Mouse (Mus musculus): Measurements from ENCODE around the gene Dst.

Dst gene

DNA sequence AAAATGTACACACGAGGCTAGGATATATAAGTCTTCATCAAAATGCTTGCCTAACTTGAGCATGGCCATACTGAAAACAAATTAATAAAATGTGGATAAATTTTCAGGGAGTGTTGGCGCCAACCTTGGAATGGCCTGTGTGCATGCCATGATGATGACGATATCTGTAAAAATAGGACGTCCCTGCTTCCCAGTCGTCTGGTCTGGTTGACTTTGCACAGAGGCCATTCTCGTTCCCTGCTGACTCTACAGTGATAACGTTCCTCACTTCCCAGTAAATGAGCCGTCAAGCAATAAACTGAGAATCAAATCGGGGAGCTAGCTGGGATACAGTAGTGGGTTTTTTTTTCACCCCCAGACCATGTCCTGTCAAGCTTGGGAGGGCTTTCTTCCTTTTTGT lies 221.7 kb downstream of the Dst start:
- DNase-seq (ENCODE audit: low spot score in 2 of 2) = no peak

DNA sequence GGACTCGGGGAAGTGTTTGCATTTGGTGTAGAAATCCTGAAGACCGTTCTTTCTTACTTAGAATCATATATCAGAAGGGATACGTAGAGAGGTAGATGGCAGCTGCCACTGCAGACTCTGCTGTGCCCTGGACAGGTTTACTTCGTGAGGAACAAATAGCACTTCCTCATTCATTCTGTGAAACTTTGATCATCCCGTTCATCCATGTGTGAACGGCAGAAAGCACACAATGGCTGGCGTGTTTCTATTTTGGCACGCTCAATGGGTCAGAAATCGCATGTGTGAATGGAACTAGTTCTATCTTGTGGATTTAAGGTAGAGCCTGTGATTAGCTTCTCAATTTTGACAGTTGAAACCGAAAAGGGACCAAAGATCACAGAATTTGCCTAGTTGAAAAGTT lies 222.8 kb downstream of the Dst start:
- DNase-seq (ENCODE audit: low spot score in 2 of 2) = no peak

DNA sequence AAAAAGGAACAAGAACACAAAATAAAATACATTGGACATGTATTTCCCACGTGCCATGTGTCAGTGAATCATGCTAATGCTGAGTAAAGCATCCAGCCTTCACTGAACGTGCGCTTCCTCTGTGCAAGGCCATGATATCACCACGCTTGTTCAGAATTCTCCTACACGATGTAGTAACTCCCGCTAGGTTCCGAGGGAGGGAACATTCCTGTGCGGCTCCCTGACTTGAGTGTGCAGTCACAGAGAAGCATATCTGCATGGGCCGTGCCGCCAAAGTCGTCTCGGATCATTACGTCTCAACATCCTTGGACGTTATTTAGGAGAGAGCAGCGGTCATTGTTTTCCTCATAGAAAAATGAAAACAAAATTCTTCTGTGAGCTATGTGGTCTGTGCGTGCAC lies 224.8 kb downstream of the Dst start:
- DNase-seq (ENCODE audit: low spot score in 2 of 2) = no peak

DNA sequence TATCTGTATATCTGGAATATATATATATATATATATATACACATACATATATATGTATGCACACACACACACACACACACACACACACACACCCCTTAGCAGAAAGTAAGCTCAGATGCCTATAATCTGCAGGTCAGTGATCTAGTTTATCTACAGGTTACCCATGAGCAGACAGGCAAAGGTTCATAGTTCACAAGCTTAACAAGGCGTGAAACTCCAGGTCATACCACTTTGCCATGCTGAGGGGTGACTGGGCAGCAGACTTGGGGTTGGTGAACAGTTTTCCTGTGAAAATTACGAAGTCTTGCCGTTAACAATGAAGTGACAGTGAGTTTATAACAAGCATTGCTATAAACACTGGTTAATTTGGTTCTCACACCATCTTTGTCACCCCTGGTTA lies 227.5 kb downstream of the Dst start:
- no peak for DNase-seq (ENCODE audit: low spot score in 2 of 2)

DNA sequence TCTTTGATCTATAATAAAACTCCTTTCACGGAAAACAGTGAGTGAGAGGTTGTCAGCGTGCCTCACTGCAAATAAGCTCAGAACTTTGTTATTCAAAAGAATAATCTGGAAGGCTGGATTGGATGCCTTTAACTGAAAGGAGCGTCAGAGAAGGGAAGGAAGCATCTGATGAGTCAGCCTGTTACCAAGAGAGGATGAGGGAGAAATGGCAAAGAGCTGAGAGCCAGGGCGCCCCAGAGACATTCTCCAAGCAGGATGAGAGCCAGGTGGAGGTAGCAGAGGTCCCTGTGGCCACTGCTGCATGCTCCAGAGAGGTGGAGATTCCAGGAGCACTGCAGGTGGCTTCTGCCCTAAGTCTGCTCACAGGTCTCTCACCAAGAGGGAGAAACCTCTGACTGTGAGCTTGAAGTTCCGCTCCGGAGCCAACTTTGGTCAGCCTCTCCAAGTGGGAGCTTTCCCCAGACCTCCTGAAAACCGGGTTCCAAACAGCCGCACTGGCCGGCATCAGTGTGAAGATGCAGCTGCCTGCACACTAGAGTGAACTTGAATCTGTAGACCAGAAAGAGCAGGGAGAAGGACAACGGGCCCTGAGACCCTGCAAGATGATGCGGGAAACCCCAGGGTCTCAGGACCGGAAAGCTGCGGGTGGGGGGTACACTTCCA lies 231.3 kb downstream of the Dst start:
- DNase-seq (ENCODE audit: low spot score in 2 of 2) = no peak

DNA sequence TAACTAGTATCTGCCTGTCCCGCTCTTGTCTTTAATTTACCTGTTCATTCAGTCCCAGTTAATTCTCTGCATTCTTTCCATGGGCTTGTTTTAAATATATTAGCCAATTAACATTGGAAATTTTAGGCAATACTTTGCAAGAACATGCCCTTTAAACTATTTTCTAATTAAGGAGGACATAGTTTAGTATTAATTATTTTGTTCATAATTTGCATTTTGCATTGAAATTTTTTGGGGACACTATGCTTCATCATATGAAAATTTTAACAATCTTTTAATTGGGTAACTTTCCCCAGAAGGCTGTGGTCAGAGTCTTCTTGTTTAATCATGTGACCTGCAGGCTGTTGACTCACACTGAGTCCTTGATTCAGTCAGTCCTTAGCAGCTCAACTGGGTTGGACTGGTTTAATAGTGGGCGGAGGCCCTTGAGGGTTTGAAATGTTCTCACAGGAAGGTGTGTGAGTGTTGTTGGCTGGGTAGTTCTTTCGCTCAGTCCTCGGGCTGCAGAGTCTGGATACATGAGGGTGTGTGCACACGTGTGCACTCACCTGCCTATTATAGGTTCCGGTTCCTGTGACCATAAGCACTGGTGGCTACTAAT lies 231.9 kb downstream of the Dst start:
- DNase-seq (ENCODE audit: low spot score in 2 of 2) = no peak

DNA sequence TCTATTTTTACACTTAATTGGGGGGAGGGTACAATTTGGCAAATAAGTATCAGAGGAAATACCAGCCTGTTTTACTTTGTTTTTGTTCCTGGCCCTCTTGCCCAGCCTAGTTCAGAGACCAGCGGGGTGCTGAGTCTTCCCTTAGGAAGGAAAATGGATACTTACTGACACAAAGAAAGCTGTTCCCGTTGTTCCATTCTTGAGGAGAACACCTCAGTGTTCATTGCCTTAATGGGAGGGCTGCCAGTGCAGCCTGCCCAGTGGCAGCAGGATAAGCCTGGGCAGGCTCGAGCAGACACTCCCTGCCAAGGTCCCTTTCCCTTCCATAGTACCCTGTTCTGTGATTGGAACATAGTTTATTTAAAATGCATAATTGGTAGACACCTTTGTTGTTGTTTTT lies 232.7 kb downstream of the Dst start:
- DNase-seq (ENCODE audit: low spot score in 2 of 2) = no peak

DNA sequence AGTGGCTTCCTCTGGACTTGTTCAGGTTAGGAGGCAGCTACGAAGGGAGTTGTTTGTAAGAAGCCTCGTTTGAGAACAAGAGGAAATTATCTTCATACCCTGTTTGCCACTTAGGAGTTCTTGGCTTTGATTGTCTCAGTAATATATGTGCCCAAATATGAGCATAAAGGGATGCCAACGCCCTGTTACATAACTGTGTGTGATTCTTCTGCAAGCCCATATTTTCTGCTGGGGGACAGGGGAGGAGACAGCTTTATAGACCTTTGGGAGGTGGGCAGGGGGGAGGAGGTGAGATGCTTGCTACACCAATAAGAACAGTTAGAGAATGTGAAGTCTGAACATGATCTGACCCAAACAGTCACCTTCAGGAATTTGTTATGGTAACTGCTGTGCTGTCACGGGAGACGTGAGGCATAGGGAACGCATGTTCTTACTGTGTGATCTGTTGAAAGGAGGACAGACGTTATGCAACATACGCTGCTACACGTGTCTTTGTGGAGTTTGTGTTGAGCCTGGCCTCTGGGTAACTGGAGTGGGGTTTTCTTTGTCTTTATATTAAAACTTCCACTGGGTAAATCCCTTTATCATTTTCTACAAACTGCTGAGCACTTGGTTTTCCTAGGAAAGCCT lies 235.0 kb downstream of the Dst start:
- DNase-seq (ENCODE audit: low spot score in 2 of 2) = no peak

DNA sequence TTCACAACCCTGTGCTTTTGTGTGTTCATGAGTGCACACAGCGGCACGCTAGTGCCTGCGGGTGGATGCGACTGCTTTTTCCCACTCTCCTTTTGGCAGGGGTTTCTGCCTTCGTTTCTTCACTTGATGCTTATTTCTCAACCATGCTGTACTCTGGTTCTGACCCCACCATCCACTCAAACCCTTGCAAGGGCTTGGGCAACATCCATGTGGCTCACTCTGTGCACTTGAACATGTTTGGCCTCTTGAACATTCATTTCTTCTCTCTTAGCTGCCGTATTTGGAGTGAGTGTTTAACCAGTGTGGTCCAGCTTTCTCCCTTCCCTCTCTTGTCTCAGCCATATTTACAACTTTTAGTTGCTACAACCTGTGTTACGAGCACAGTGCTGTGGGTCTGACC lies 236.8 kb downstream of the Dst start:
- no peak for DNase-seq (ENCODE audit: low spot score in 2 of 2)

DNA sequence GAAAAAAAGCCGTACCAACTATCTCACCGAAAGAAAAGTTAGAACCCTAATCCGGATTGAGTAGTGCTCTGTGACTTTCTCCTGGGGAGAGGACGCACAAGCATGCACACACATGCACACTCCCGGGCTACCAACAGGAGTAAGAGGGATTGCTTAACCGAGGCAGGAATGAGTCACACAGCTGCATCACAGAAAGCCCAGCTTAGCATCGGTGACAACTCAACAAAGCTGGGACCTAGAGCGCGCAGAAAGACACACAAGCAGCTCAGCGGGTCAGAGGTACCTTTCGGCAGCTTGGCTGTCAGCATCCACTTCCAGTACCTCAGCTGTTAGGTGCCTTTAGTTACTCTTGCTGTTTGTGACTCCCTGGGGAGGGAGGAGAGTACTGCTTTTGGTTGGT lies 240.0 kb downstream of the Dst start:
- no peak for DNase-seq (ENCODE audit: low spot score in 2 of 2)

DNA sequence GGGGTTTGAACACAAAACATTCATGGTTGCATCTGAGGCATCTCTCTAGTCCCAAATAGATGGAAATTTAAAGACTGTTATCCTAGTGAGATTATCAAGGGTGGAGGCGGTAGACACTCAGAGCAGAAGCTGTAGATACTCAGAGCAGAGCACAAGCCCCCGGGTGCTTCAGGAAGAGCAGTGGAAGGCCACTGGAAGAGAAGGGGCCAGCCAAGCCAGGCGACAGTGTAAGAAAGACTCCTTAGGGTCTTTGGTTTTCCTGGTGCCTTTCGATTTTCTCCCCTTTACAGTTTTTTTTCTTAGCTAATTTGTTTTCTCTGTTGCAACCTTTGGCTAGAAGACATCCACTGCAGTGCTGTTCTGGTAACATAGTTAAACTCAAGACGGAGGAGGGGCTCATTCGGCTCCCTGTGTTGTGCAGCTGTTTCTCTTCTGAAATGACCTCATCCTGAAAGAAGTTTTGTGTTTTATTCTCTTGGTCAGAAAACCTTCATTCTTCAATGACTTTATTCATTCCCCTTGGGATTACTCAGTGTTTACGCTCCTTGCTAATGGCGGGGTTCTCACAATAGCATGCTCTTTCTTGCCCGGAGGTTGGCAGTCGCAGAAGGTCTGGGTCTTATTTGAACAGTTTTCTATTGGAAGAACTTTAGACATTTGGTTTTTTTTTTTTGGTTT lies 242.5 kb downstream of the Dst start:
- no peak for DNase-seq (ENCODE audit: low spot score in 2 of 2)

DNA sequence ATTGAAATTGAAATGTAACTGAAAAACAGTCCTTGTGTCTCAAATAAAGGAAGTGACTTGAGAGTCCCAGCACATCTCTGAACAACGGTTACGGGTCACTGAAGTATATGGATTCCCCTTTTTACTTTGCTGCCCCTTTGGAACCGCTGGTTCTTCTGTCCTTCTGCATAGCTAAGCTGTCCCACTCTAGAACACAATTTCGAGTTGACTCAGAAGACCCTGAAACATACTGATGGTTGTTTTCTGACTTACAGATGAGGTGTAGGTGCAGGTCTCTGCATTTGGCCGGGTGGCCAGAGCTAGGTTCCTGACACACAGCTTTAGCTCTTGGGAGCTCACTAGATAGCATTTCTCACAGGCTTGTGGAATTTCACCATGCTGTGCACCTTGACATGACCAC lies 244.7 kb downstream of the Dst start:
- DNase-seq (ENCODE audit: low spot score in 2 of 2) = no peak

DNA sequence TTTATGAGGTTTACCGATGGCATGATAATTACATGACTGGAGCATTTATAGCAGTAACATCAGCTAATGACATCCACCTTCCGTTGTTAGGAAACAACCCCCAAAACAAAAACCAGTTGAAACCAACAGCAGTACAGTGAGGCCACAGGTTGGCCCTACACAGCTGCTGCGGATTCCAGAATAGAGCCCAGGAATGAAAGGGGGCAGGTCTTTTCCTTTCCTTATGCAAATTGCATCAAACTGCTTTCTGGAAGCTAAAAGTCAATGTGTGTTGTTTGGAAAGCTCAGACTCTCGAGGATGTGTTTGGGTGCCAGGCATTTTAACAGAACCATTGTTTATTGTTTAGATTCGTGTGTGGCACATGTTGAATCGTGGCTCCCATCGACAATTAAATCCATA lies 248.0 kb downstream of the Dst start:
- DNase-seq (ENCODE audit: low spot score in 2 of 2) = no peak

DNA sequence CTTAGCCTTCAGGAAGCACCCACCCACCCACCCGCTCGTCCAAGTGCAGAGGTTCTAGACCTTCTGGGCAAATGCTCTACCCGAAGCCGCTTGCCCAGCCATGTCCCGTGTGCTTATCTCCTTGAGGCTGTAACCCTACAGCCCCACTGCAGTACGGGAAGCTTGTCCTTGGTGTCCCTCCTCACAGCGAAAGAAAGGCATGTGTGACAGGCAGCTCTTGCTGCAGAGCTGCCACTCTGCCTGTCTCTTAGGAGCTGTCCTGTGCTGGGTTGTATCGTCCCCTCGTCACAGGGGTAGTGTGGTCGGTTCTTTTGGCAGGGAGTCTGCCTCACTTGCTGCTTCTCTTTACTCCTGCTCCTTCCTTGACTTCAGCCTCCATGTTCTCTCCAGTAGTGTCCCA lies 249.7 kb downstream of the Dst start:
- no peak for DNase-seq (ENCODE audit: low spot score in 2 of 2)

DNA sequence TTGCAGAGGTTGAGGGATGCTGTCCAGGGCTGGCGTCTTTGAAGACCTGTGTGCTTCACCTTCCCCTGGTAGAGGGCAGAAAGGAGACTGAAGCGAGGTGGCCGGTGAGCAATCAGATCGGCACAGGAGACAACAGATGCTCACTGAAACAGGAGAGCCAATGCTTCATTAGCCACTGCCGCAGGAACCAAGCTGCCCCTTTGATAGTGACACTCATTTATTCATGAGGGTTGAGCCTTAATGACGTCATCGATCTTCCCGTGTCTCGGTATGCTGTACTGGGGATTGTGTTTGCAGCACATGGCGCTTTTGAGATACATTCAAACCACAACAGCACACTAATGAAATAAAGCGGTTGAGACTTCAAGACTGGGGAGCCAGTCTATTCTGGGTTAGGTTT lies 250.8 kb downstream of the Dst start:
- no peak for DNase-seq (ENCODE audit: low spot score in 2 of 2)

DNA sequence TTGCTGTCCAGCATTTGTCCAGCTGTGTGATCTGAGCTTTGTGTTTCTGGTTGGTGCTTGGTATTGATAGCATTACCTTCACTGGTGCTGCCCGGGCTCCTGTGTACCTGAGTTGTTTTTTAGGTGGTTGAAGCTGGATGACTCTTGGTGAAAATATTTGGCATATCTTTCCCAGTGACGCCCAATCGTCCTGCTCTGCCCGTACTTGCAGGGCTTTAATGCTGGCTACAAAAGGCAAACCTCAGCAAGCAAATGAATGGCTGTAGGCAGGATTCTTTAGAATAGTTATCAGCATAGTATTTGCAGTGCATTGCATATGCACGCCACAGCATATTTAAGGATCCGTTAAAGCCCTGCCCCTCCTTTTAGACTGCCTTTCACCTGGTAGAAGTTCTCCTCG lies 251.9 kb downstream of the Dst start:
- DNase-seq (ENCODE audit: low spot score in 2 of 2) = no peak

DNA sequence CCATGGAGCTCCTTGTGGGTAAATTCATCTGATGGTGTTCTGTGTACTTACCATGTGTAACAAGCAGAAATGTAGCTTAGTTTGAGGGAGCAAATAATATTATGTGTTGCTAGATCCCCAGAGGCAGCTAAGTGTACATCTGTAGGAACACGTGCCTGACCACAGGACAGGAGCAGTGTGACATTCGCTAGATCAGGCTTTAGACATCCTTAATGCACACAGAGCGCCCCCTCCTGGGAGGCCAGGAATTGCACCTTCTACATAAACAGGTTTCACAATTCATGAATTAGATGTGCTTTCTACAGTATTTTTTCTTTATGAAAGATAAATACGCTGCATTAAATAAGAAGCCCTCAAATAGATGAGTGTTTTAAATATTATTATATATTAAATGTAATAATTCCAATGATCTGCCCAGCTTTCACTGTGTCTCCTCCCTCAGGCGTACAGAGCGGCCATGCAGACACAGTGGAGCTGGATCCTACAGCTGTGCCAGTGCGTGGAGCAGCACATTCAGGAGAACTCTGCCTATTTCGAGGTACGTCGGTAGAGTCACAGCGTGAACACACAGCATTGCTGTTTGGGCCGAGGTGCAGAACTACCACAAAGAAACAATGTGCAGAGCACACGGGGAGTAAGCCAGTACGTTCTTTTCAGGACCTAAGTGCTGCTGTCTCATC lies 256.7 kb downstream of the Dst start:
- DNase-seq (ENCODE audit: low spot score in 2 of 2) = peak; percentile 32 to 55

DNA sequence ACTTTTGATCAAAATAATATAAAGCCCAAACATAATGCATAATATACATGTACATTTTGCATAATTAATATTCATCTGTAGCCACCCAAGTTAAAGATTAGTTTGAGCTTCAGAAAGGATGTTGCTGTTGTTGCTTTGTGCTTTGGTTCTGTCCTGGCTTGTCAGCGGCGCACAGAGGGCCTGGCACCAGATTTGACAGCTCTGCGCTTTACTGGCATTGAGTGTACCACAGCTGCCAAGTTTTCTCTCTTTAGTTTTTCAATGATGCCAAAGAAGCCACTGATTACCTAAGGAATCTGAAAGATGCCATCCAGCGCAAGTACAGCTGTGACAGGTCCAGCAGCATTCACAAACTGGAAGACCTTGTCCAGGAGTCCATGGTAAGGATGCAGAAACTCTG lies 257.9 kb downstream of the Dst start:
- no peak for DNase-seq (ENCODE audit: low spot score in 2 of 2)

DNA sequence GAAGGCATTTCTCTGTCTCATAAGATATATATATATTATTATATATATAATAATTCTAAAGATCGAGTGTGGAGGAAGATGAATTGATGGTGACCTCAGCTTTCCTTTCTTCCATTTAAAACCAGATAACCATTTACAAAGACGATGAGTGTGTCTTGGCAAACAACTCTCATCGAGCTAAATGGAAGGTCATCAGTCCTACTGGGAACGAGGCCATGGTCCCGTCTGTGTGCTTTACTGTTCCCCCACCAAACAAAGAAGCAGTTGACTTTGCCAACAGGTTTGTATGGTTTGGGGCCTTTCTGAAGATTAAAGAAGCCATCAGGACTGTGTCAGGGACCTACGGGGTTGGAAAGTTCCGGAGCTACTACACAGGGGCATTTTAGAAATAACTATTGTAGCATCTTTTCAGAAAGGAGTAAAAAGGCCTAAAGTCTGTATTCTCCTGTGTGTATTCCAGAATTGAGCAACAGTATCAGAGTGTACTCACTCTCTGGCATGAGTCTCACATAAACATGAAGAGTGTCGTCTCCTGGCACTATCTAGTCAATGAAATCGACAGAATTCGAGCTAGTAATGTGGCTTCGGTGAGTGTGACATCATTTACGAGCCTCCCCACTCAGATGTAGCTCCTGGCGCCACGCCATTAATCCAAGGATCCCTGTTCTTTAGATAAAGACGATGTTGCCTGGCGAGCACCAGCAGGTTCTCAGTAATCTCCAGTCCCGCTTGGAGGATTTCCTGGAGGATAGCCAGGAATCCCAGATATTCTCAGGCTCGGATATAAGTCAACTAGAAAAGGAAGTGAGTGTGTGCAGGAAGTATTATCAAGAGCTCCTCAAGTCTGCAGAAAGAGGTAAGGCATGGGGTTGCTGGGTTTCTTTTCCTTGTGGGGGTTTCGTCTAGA lies 259.4 kb downstream of the Dst start:
- DNase-seq (ENCODE audit: low spot score in 2 of 2) = no peak

DNA sequence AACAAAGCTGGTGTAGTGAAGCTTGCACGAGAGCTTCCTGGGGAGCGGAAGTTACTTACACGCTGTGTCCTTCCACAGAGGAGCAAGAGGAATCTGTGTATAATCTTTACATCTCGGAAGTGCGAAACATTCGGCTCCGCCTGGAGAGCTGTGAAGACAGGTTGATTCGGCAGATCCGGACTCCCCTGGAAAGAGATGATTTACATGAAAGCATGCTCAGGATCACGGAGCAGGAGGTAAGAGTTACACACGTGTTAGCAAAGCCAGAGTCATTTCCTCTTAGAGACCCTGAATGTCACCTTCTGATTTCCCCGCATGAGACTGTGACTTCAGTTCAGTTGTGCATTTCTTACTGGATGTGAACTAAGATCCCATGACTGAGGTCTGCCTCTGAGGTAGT lies 261.1 kb downstream of the Dst start:
- DNase-seq (ENCODE audit: low spot score in 2 of 2) = no peak

DNA sequence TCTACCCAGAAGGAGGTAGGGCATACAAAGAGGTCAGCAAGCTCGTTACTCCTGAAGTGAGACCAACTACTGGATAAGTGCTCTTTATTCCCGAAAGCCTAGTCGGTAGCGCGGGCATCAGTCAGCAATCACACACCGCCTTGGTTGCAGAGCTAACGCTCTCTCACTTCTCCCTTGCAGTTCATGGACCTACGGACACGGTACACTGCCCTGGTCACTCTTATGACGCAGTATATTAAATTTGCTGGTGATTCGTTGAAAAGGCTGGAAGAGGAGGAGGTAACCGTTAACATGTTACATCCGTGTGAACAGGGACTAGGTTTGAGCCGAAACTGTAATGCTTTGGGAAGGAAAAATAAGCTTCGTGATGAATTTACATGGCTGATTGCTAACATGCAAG lies 266.5 kb downstream of the Dst start:
- DNase-seq (ENCODE audit: low spot score in 2 of 2) = no peak
